In genomic region chr5:30071677-30072076, GRCm38 (mm10) we compare ENCODE assay signal across 1 mouse cellular context.
TF ChIP-seq lines count a peak whose summit lies in the region.

No protein-coding gene starts in this region.

TF ChIP-seq in CH12.LX, 34 proteins besides CTCF, POLR2A, EP300 and RAD21 (continued from another document):
- TF ChIP-seq USF2 (conservative IDR thresholded peaks at IDR 0.05; ENCODE audit: low read depth, low read length) = no peak
- no peak for TF ChIP-seq E2F4 (IDR thresholded peaks at IDR 0.05; ENCODE audit: insufficient replicate concordance, low read depth, low read length)
- no peak for TF ChIP-seq POLR2AphosphoS2 (IDR thresholded peaks at IDR 0.05; ENCODE audit: low read depth, low read length)
- no peak for TF ChIP-seq CHD2 (IDR thresholded peaks at IDR 0.05; ENCODE audit: low read length)
- TF ChIP-seq MAZ (IDR thresholded peaks at IDR 0.05; ENCODE audit: low read depth, low read length) = no peak
- TF ChIP-seq MEF2A (IDR thresholded peaks at IDR 0.05; ENCODE audit: borderline replicate concordance, low read depth, low read length) = no peak
